Mouse (Mus musculus): ENCODE data around the gene Mymx.

Mymx gene

GRCm38 (mm10) chr17:45589844-45590243 is 12.1 kb downstream of the Mymx start:
- no peak for DNase-seq (ENCODE audit: low spot score in 2 of 2)

- no peak for DNase-seq (ENCODE audit: low spot score in 2 of 2)
Observed at GRCm38 (mm10) chr17:45589236-45589635, 12.7 kb downstream of the Mymx start.

GRCm38 (mm10) chr17:45588370-45588769 is 13.5 kb downstream of the Mymx start:
- no peak for DNase-seq (ENCODE audit: low spot score in 2 of 2)

- DNase-seq (ENCODE audit: low spot score in 2 of 2): no peak
Observed at GRCm38 (mm10) chr17:45586449-45586837, 15.5 kb downstream of the Mymx start.

- DNase-seq (ENCODE audit: low spot score in 2 of 2): no peak
Observed at GRCm38 (mm10) chr17:45585725-45586448, 16.0 kb downstream of the Mymx start.

GRCm38 (mm10) chr17:45584939-45585678 is 16.8 kb downstream of the Mymx start:
- DNase-seq (ENCODE audit: low spot score in 2 of 2): peak; percentile 57 to 78

- peak; percentile 44 to 45 for DNase-seq (ENCODE audit: low spot score in 2 of 2)
Observed at GRCm38 (mm10) chr17:45584096-45584896, 17.6 kb downstream of the Mymx start.

- DNase-seq (ENCODE audit: low spot score in 2 of 2): no peak
Observed at GRCm38 (mm10) chr17:45582715-45583355, 19.1 kb downstream of the Mymx start.

- no peak for DNase-seq (ENCODE audit: low spot score in 2 of 2)
Observed at GRCm38 (mm10) chr17:45582188-45582587, 19.7 kb downstream of the Mymx start.

GRCm38 (mm10) chr17:45581567-45581983 is 20.3 kb downstream of the Mymx start:
- peak in 1 of 2 experiments; percentile 48 for DNase-seq (ENCODE audit: low spot score in 2 of 2)

GRCm38 (mm10) chr17:45580958-45581477 is 20.9 kb downstream of the Mymx start:
- DNase-seq (ENCODE audit: low spot score in 2 of 2): no peak

- no peak for DNase-seq (ENCODE audit: low spot score in 2 of 2)
Observed at GRCm38 (mm10) chr17:45579554-45579953, 22.3 kb downstream of the Mymx start.

- no peak for DNase-seq (ENCODE audit: low spot score in 2 of 2)
Observed at GRCm38 (mm10) chr17:45578843-45579242, 23.1 kb downstream of the Mymx start.

GRCm38 (mm10) chr17:45578242-45578641 is 23.7 kb downstream of the Mymx start:
- no peak for DNase-seq (ENCODE audit: low spot score in 2 of 2)

- no peak for DNase-seq (ENCODE audit: low spot score in 2 of 2)
Observed at GRCm38 (mm10) chr17:45575123-45575897, 26.6 kb downstream of the Mymx start.

- peak; percentile 65 to 67 for DNase-seq (ENCODE audit: low spot score in 2 of 2)
Observed at GRCm38 (mm10) chr17:45574129-45574761, 27.7 kb downstream of the Mymx start.

- DNase-seq (ENCODE audit: low spot score in 2 of 2): peak; percentile 97 to 98
Observed at GRCm38 (mm10) chr17:45573780-45574123, 28.1 kb downstream of the Mymx start.

- DNase-seq (ENCODE audit: low spot score in 2 of 2): peak; percentile 99 to 100
Observed at GRCm38 (mm10) chr17:45573087-45573779, 28.7 kb downstream of the Mymx start, which contains the start of gene Hsp90ab1. TSS of gene Hsp90ab1 (minus strand) at chr17:45573271.

Measured in frontal cortex, postnatal 25 days (tissue).